Mouse (Mus musculus) liver, embryonic 16.5 days (tissue): ENCODE measurements around the gene Lrrc25. TPM values are rescaled to one million over a fixed set of nuclear protein-coding genes. Genes with fewer than 3 reads are reported as not detected.
A peak's percentile ranks its signal among the peaks of the same experiment; 100 is the strongest.

Experiments used
- ATAC-seq: fragments of 200-750 bp; cut with Nextera tagmentation; 2 replicates; pipeline ENCODE4 v1.8.0; 2017; ENCODE audit warnings: low read depth, mild to moderate bottlenecking, moderate number of reproducible peaks, moderate library complexity
- H3K27ac ChIP-seq: fragments of 300-500 bp; sonication (generic); 2 replicates; pipeline ENCODE4 v1.5.1; 2014; ENCODE audit warnings: mild to moderate bottlenecking, low read length
- H3K27me3 ChIP-seq: fragments of 300-500 bp; sonication (generic); 2 replicates; pipeline ENCODE4 v1.6.1; 2014; ENCODE audit warnings: low read depth, low read length, mixed read lengths; ENCODE audit not compliant: control insufficient read depth, insufficient read depth
- H3K36me3 ChIP-seq: fragments of 300-500 bp; sonication (generic); 2 replicates; pipeline ENCODE4 v1.6.1; 2014; ENCODE audit warnings: mild to moderate bottlenecking; ENCODE audit not compliant: control insufficient read depth, insufficient read depth
- H3K4me1 ChIP-seq: fragments of 300-500 bp; sonication (generic); 2 replicates; pipeline ENCODE4 v1.6.1; 2014; ENCODE audit warnings: low read depth, low read length, mixed read lengths; ENCODE audit not compliant: control insufficient read depth
- H3K4me2 ChIP-seq: fragments of 300-500 bp; sonication (generic); 2 replicates; pipeline ENCODE4 v1.6.1; 2014; ENCODE audit warnings: low read depth, low read length, mixed read lengths
- H3K4me3 ChIP-seq: fragments of 300-500 bp; sonication (generic); 2 replicates; pipeline ENCODE4 v1.5.1; 2014; ENCODE audit warnings: low read depth, mild to moderate bottlenecking, low read length
- H3K9ac ChIP-seq: fragments of 300-500 bp; sonication (generic); 2 replicates; pipeline ENCODE4 v1.6.1; 2014; ENCODE audit warnings: low read depth, low read length
- H3K9me3 ChIP-seq: fragments of 300-500 bp; sonication (generic); replicated peaks from 2 replicates; pipeline ENCODE4 v1.6.1; 2016; ENCODE audit warnings: low read length; ENCODE audit not compliant: control insufficient read depth
- WGBS: fragments of 180-500 bp; shearing (Covaris S2); extraction: QIAGEN DNeasy Blood & Tissue Kit; methylation state at CpG from one replicate; pipeline ENCODE4 v1.1.7; 2014; ENCODE audit not compliant: insufficient replicate concordance; 5-methylcytosine and 5-hydroxymethylcytosine counted together
- polyA plus RNA-seq: library from polyadenylated mRNA; unstranded; fragments of >200 nt; fragmentation: Nextera tagmentation; extraction: Ambion mirVana; gene quantifications from 2 replicates; pipeline ENCODE4 v1.2.1, GENCODE M21; 2015

Gene Lrrc25
- polyA plus RNA-seq, 1 experiment from 2014 or later, result 7.5 TPM

GRCm38 (mm10) chr8:70648164-70648442 is 32.1 kb downstream of the Lrrc25 start:
- H3K4me3 ChIP-seq, result no peak overlapping the region
- peaks cover 30% of the 10 kb centered on the region for H3K4me1 ChIP-seq
- ATAC-seq, result peak; percentile 50
- 19% methylated on average over 1 of the region's 1 CpGs for WGBS
- H3K27ac ChIP-seq, result no peak overlapping the region
- H3K4me2 ChIP-seq, result no peak overlapping the region
- H3K9me3 ChIP-seq, result no peaks in the 10 kb centered on the region
- no peaks in the 10 kb centered on the region for H3K36me3 ChIP-seq
- H3K9ac ChIP-seq, result no peak overlapping the region
- H3K27me3 ChIP-seq, result no peaks in the 10 kb centered on the region

GRCm38 (mm10) chr8:70648921-70649320 is 33.0 kb downstream of the Lrrc25 start:
- WGBS, result 60% methylated on average over 3 of the region's 3 CpGs
- H3K4me2 ChIP-seq, result no peak overlapping the region
- peak overlapping the region; percentile 35 for H3K27ac ChIP-seq
- H3K36me3 ChIP-seq, result no peaks in the 10 kb centered on the region
- H3K4me3 ChIP-seq, result no peak overlapping the region
- no peaks in the 10 kb centered on the region for H3K27me3 ChIP-seq
- H3K9ac ChIP-seq, result no peak overlapping the region
- H3K9me3 ChIP-seq, result no peaks in the 10 kb centered on the region
- peaks cover 33% of the 10 kb centered on the region for H3K4me1 ChIP-seq
- ATAC-seq, result no peak; the same call in 1 of the 2 replicates

DNA sequence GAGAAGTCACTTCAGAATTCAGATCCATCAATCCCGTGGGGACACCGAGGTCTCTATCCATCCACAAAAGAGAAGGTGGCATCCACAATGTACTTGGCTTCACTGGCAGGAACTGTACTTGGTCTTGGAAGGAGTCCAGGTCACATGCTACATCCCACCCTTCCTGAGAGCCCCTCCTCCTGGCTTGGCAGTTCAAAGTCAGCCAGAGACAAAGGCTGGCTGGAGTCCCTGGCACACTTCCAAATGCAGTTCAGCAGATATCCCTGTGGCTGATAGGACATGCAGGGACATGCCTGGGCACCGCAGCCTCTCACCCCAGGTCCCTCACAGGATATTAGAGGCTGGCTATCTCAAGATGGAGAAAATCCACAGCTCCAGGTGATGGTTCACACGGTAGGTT is 33.4 kb downstream of the Lrrc25 start:
- Histone ChIP-seq H3K4me3 (no peak overlapping the region), H3K4me2 (no peak overlapping the region), H3K9me3 (no peaks in the 10 kb centered on the region), H3K9ac (0 out of 2 replicates have a peak overlapping the region, but pooled peaks have one; percentile 15), H3K27ac (peak overlapping the region; percentile 35), H3K36me3 (no peaks in the 10 kb centered on the region), H3K4me1 (peaks cover 33% of the 10 kb centered on the region), H3K27me3 (no peaks in the 10 kb centered on the region)
- 43% methylated on average over 4 of the region's 4 CpGs for WGBS
- peak; percentile 59 for ATAC-seq

DNA sequence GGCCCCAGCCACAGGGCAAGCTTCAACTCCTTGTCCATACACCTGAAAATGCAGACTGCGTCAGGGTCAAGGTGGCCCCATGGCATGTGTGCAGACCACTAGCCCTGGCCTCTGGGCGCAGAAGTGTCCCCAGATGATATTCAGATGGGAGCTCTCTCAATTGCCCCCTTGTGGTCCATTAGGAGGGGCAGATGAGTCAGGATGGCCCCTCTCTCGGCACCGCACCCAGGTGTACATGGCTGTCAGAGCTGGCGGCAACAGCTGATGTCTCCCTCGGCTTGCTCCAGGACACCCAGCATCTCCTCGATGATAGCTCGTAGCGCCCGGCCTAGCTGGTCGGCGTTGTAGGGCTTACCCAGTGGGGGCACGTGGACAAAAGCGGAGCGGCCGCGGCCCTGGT is 34.4 kb downstream of the Lrrc25 start:
- ATAC-seq, result no peak
- Histone ChIP-seq H3K27ac (no peak overlapping the region), H3K36me3 (0 out of 2 replicates have a peak, but pooled peaks cover under 1% of the 10 kb centered on the region), H3K4me1 (peaks cover 33% of the 10 kb centered on the region), H3K4me3 (no peak overlapping the region), H3K4me2 (no peak overlapping the region), H3K9ac (no peak overlapping the region), H3K27me3 (no peaks in the 10 kb centered on the region), H3K9me3 (no peaks in the 10 kb centered on the region)
- 89% methylated on average over 17 of the region's 17 CpGs for whole genome bisulfite sequencing

DNA sequence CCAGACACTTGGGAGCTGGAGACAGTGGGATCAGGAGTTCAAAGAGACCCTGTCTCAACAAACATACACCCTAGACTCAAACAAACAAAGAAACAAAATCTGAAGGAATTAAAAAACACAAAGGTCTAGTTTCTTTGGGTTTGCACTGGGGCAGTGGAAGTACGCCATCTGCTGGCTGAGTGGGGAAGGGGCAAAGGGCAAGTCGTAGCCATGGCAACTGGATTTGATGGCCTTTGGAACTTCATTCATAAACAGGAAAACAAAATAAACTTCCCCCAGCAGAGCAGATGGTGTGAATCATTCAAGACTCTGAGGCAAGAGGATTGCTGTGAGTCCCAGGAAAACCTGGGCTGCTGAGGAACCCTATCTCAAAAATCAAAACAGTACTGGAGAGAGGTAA is 37.3 kb downstream of the Lrrc25 start:
- no peak overlapping the region for H3K27ac ChIP-seq
- H3K27me3 ChIP-seq, result no peaks in the 10 kb centered on the region
- H3K36me3 ChIP-seq, result 0 out of 2 replicates have a peak, but pooled peaks cover 2% of the 10 kb centered on the region
- H3K9ac ChIP-seq, result no peak overlapping the region
- no peak for ATAC-seq
- H3K4me1 ChIP-seq, result peaks cover 27% of the 10 kb centered on the region
- no peak overlapping the region for H3K4me3 ChIP-seq
- H3K9me3 ChIP-seq, result no peaks in the 10 kb centered on the region
- 25% methylated on average over 2 of the region's 2 CpGs for WGBS
- no peak overlapping the region for H3K4me2 ChIP-seq

DNA sequence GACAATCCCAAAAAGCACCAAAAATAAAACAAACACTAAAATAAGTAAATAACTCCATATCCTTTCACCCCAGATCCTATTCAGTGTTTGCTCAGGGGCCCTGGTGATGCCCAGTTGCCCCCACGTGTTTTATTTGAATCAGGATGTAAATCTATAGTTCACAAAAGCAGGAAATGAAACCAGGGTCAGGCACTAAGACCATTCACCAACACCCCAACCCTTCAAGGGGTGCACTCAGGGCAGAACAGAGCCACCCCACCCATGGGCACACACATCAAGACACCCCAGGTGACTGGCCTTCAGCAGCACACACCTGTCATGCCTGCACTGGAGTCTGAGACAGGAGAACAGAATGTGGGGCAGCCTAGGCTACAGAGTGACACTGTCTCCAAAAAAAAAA is 38.2 kb downstream of the Lrrc25 start:
- H3K27ac ChIP-seq, result no peak overlapping the region
- H3K36me3 ChIP-seq, result 0 out of 2 replicates have a peak, but pooled peaks cover 2% of the 10 kb centered on the region
- WGBS, result 44% methylated on average over 1 of the region's 1 CpGs
- no peaks in the 10 kb centered on the region for H3K27me3 ChIP-seq
- H3K9ac ChIP-seq, result no peak overlapping the region
- no peak overlapping the region for H3K4me2 ChIP-seq
- no peaks in the 10 kb centered on the region for H3K9me3 ChIP-seq
- H3K4me3 ChIP-seq, result no peak overlapping the region
- ATAC-seq, result no peak
- H3K4me1 ChIP-seq, result peaks cover 29% of the 10 kb centered on the region

GRCm38 (mm10) chr8:70655469-70655868 is 39.5 kb downstream of the Lrrc25 start:
- Histone ChIP-seq H3K4me3 (no peak overlapping the region), H3K4me2 (no peak overlapping the region), H3K27me3 (no peaks in the 10 kb centered on the region), H3K27ac (no peak overlapping the region), H3K36me3 (0 out of 2 replicates have a peak, but pooled peaks cover 2% of the 10 kb centered on the region), H3K9ac (no peak overlapping the region), H3K9me3 (no peaks in the 10 kb centered on the region), H3K4me1 (peaks cover 29% of the 10 kb centered on the region)
- no peak for ATAC-seq
- WGBS, result 66% methylated on average over 2 of the region's 2 CpGs

GRCm38 (mm10) chr8:70656193-70656790 is 40.3 kb downstream of the Lrrc25 start:
- no peaks in the 10 kb centered on the region for H3K9me3 ChIP-seq
- 0 out of 2 replicates have a peak, but pooled peaks cover 2% of the 10 kb centered on the region for H3K36me3 ChIP-seq

GRCm38 (mm10) chr8:70657214-70657613 is 41.3 kb downstream of the Lrrc25 start:
- 0 out of 2 replicates have a peak, but pooled peaks cover 2% of the 10 kb centered on the region for H3K36me3 ChIP-seq
- H3K27ac ChIP-seq, result no peak overlapping the region
- H3K9me3 ChIP-seq, result no peaks in the 10 kb centered on the region
- H3K4me1 ChIP-seq, result peaks cover 36% of the 10 kb centered on the region
- no peak overlapping the region for H3K9ac ChIP-seq
- no peak overlapping the region for H3K4me2 ChIP-seq
- no peak for ATAC-seq
- 91% methylated on average over 3 of the region's 3 CpGs for WGBS
- no peaks in the 10 kb centered on the region for H3K27me3 ChIP-seq
- H3K4me3 ChIP-seq, result no peak overlapping the region

More at GRCm38 (mm10) chr8:70656193-70656790, 40.3 kb downstream of the Lrrc25 start:
- Histone ChIP-seq H3K9ac (no peak overlapping the region), H3K4me2 (no peak overlapping the region), H3K27me3 (no peaks in the 10 kb centered on the region), H3K27ac (no peak overlapping the region), H3K4me3 (no peak overlapping the region), H3K4me1 (peaks cover 36% of the 10 kb centered on the region)
- no peak for ATAC-seq
- WGBS, result 73% methylated on average over 13 of the region's 13 CpGs
